Mouse (Mus musculus) CH12.LX (cell line): ENCODE results near the gene Pitpnm2.

Experiments
- CHD2 ChIP-seq: IDR thresholded peaks from 2 replicates; pipeline ENCODE4 v1.6.1; 2011; ENCODE audit warnings: low read length, improper control_type of control experiment
- CTCF ChIP-seq, 2 experiments: IDR thresholded peaks in 1 of 2; conservative IDR thresholded peaks in 1 of 2; 2 replicates each; pipeline ENCODE4 v1.5.1; 2011 to 2012; ENCODE audit warnings: low read depth in 2 of 2, low read length in 2 of 2, improper control_type of control experiment in 1 of 2, inconsistent platforms in 1 of 2, mild to moderate bottlenecking in 1 of 2, moderate library complexity in 1 of 2
- E2F4 ChIP-seq: IDR thresholded peaks from 2 replicates; pipeline ENCODE4 v1.6.1; 2011; ENCODE audit warnings: low read depth, low read length, improper control_type of control experiment; ENCODE audit not compliant: insufficient replicate concordance
- EP300 ChIP-seq: IDR thresholded peaks from 2 replicates; pipeline ENCODE4 v1.6.1; 2011; ENCODE audit warnings: low read length, improper control_type of control experiment
- ETS1 ChIP-seq: conservative IDR thresholded peaks from 2 replicates; pipeline ENCODE4 v1.6.1; 2012; ENCODE audit warnings: low read depth, mild to moderate bottlenecking, inconsistent platforms, low read length, improper control_type of control experiment, moderate library complexity
- MAX ChIP-seq: IDR thresholded peaks from 2 replicates; pipeline ENCODE4 v1.6.1; 2011; ENCODE audit warnings: low read length, improper control_type of control experiment
- MAZ ChIP-seq: IDR thresholded peaks from 2 replicates; pipeline ENCODE4 v1.6.1; 2012; ENCODE audit warnings: low read depth, mild to moderate bottlenecking, inconsistent platforms, low read length, improper control_type of control experiment, moderate library complexity
- MEF2A ChIP-seq: IDR thresholded peaks from 2 replicates; pipeline ENCODE4 v1.6.1; 2014; ENCODE audit warnings: low read depth, mild to moderate bottlenecking, inconsistent platforms, low read length, improper control_type of control experiment, borderline replicate concordance
- MYC ChIP-seq: IDR thresholded peaks from 2 replicates; pipeline ENCODE4 v1.6.1; 2011; ENCODE audit warnings: low read depth, mild to moderate bottlenecking, improper control_type of control experiment, low read length
- NRF1 ChIP-seq: IDR thresholded peaks from 2 replicates; pipeline ENCODE4 v1.6.1; 2014; ENCODE audit warnings: low read depth, mild to moderate bottlenecking, inconsistent platforms, low read length, improper control_type of control experiment, moderate library complexity
- POLR2A ChIP-seq: IDR thresholded peaks from 2 replicates; pipeline ENCODE4 v1.6.1; 2011; ENCODE audit warnings: low read depth, mild to moderate bottlenecking, improper control_type of control experiment, low read length
- SMC3 ChIP-seq: IDR thresholded peaks from 2 replicates; pipeline ENCODE4 v1.6.1; 2011; ENCODE audit warnings: low read depth, low read length, improper control_type of control experiment
- USF2 ChIP-seq: conservative IDR thresholded peaks from 2 replicates; pipeline ENCODE4 v1.6.1; 2011; ENCODE audit warnings: low read depth, low read length, improper control_type of control experiment

GRCm38 (mm10) chr5:124077856-124078460 lies 171.6 kb downstream of the Pitpnm2 start:
- TF ChIP-seq CHD2, result no peak
- no peak for TF ChIP-seq MYC
- TF ChIP-seq CTCF (conservative IDR thresholded peaks at IDR 0.05 in 1 of 2, IDR thresholded peaks at IDR 0.05 in 1 of 2; ENCODE audit: low read depth in 2 of 2, low read length in 2 of 2), result no peak
- no peak for TF ChIP-seq EP300
- no peak for TF ChIP-seq MAZ
- no peak for TF ChIP-seq POLR2A
- TF ChIP-seq MAX, result no peak
- TF ChIP-seq USF2, result no peak
- TF ChIP-seq SMC3, result no peak
- TF ChIP-seq ETS1, result no peak
- no peak for TF ChIP-seq NRF1
- no peak for TF ChIP-seq MEF2A
- no peak for TF ChIP-seq E2F4
